Mouse (Mus musculus): ENCODE results near the gene Tmc6.

- peak; percentile 25; the same call in 1 of the 2 replicates for TF ChIP-seq CTCF (IDR thresholded peaks at IDR 0.05; ENCODE audit: borderline replicate concordance, insufficient read depth, low read depth, low read length)
- TF ChIP-seq POLR2A (IDR thresholded peaks at IDR 0.05; ENCODE audit: borderline replicate concordance, insufficient read depth, low read length), result no peak
These were observed 1.1 kb upstream of the Tmc6 start for GRCm38 (mm10) chr11:117783089-117783488.
